13 mouse cellular contexts compared by ENCODE assay signal in the genomic region with DNA sequence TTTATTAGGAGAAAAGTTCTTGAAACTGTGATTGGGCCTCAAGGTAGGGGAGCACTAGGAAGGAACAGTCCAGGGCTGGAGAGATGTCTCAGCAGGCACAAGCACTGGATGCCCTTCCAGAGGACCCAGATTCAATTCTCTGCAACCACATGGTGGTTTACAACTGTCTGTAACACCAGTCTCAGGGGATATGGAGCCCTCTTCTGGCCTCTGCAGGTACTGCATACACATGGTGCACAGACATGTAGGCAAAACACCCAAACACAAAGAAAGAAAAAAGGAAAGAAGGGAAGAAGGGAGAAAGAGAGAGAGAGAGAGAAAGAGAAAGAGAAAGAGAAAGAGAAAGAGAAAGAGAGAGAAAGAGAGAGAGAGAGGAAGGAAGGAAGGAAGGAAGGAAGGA.
DNase-seq lines count a peak whose midpoint lies in the region; ATAC-seq and TF ChIP-seq lines count a peak whose summit lies in the region.
"Had no signal": no experiment of that assay in that cellular context is flagged by ENCODE, and none has a peak within 500 bp of the region (broad histone marks: within the 10 kb centered on the region; RNA-seq: fewer than 3 reads in every experiment).

No protein-coding gene starts in this region.

- 0 out of 2 replicates have a peak, but pooled peaks have one; percentile 25 for TF ChIP-seq CTCF in G1E (IDR thresholded peaks at IDR 0.05; ENCODE audit: low read depth, low read length)

- H3K27ac ChIP-seq in forebrain, embryonic 12.5 days: no peak overlapping the region
- H3K27ac ChIP-seq: forebrain, embryonic 13.5 days; hindbrain, embryonic 14.5 days had no signal

- no peak overlapping the region for H3K9ac ChIP-seq in forebrain, embryonic 12.5 days
- H3K9ac ChIP-seq: forebrain, embryonic 13.5 days; hindbrain, embryonic 14.5 days had no signal

- intact Hi-C loops in heart, postnatal 10 days (cut with DNase I): no loop called here

- no peaks in the 10 kb centered on the region for H3K36me3 ChIP-seq in G1E (replicated peaks)
- H3K36me3 ChIP-seq in forebrain, embryonic 12.5 days (replicated peaks): no peaks in the 10 kb centered on the region

- ATAC-seq in G1E (ENCODE audit: extremely low read depth, insufficient number of reproducible peaks, low FRiP score, poor library complexity, severe bottlenecking): no peak
- 0 out of 2 replicates have a peak, but pooled peaks have one; percentile 59 for ATAC-seq in megakaryocyte, adult 5-6 weeks (ENCODE audit: poor library complexity, severe bottlenecking)
- ATAC-seq in forebrain, embryonic 12.5 days (ENCODE audit: low FRiP score): no peak
- ATAC-seq: forebrain, embryonic 13.5 days had no signal

- peaks cover 7% of the 10 kb centered on the region; the same call in 1 of the 2 replicates for H3K27me3 ChIP-seq in G1E (ENCODE audit: insufficient read depth, low read length)
- no peaks in the 10 kb centered on the region for H3K27me3 ChIP-seq in forebrain, embryonic 12.5 days
- H3K27me3 ChIP-seq: forebrain, embryonic 13.5 days had no signal

- DNase-seq in kidney, postnatal 4 days: peak; percentile 28 to 40
- no peak for DNase-seq in kidney, adult 11 months
- peak; percentile 5 for DNase-seq in CD4-positive helper T cell, adult 2 months (ENCODE audit: low read depth, low spot score)
- DNase-seq in G1E (ENCODE audit: low spot score): no peak
- no peak for DNase-seq in heart, postnatal 10 days
- DNase-seq: cerebellum, adult 11-12 months; heart, adult 18-20 months; kidney, postnatal 25 days; lung, postnatal 10 days had no signal

- H3K4me3 ChIP-seq in G1E (ENCODE audit: low read depth, low read length): no peak overlapping the region
- H3K4me3 ChIP-seq in forebrain, embryonic 12.5 days (replicated peaks): no peak overlapping the region
- H3K4me3 ChIP-seq: forebrain, embryonic 13.5 days had no signal

- peaks cover 4% of the 10 kb centered on the region for H3K4me1 ChIP-seq in G1E (ENCODE audit: insufficient read depth, low read depth, low read length)
- peaks cover 8% of the 10 kb centered on the region; the same call in 1 of the 2 replicates for H3K4me1 ChIP-seq in forebrain, embryonic 12.5 days

- H3K4me2 ChIP-seq in forebrain, embryonic 12.5 days: no peak overlapping the region
- H3K4me2 ChIP-seq: forebrain, embryonic 13.5 days; hindbrain, embryonic 14.5 days had no signal

- 0 out of 2 replicates have a peak, but pooled peaks cover 2% of the 10 kb centered on the region for H3K9me3 ChIP-seq in G1E (replicated peaks)
- no peaks in the 10 kb centered on the region; the same call in 1 of the 2 replicates for H3K9me3 ChIP-seq in forebrain, embryonic 12.5 days
- H3K9me3 ChIP-seq: forebrain, embryonic 13.5 days had no signal

Comparison
In these comparisons a context has a peak if more than half of its experiments do, and no peak if none do; other contexts are left out.
1. DNase-seq: peak in kidney, postnatal 4 days (2 of 2) and CD4-positive helper T cell, adult 2 months (single experiment); none in kidney, adult 11 months (single experiment), G1E (single experiment) and heart, postnatal 10 days (0 of 2).